Mouse (Mus musculus) heart, postnatal 36 days (tissue): ENCODE measurements around the gene Col23a1. TPM values are rescaled to one million over a fixed set of nuclear protein-coding genes. Genes with fewer than 3 reads are reported as not detected.
A peak's percentile ranks its signal among the peaks of the same experiment; 100 is the strongest.

ENCODE experiments used
- DNase-seq, 2 experiments: peaks; one replicate each; pipeline ENCODE4 v3.0.0; 2021 to 2022
- intact Hi-C: fragments of 180-260 bp; cut with DNase I; formaldehyde crosslinking; loops from one replicate; pipeline ENCODE4 v1.15.1; 2025
- total RNA-seq, 2 experiments: library from RNA; stranded (reverse); gene quantifications; 2 replicates each; pipeline ENCODE4 v1.2.3; 2021

Col23a1 gene
- total RNA-seq: 1 to 10 TPM; 1.3 to 1.4 TPM

GRCm38 (mm10) chr11:51289564-51290041, at the start of gene Col23a1:
Gene Col23a1, plus strand, starts transcription at chr11:51289920.
- peak; percentile 73 to 80 for DNase-seq
- intact Hi-C loops: loop anchor here (1.0 kb wide), 2 partner anchors 158 to 245 kb away; no protein-coding TSS in a partner anchor

GRCm38 (mm10) chr11:51242897-51243296, 46.8 kb upstream of the Col23a1 start:
- intact Hi-C loops: no loop called here
- no peak for DNase-seq

DNA sequence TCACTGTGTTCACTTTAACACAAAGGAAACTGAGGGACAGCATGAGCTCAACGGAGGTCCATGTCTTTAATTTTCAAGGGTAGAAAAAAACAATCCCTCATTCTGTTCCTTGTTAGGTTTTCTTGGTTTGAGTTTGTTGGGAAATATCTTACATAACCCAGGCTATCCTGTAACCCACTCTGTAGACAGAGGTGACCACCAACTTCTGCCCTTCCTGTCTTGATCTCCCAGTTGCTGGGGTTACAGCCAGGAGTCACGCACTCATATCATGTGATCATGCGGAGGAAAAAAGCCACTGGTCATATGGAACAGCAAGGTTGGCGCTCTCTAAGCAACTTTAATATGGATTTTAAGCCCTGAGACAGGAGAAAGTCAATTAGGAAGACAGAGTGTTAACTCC, 32.7 kb upstream of the Col23a1 start:
- intact Hi-C loops: no loop called here
- no peak for DNase-seq

- DNase-seq: no peak
- intact Hi-C loops: loop anchor here (5.0 kb wide), 1 partner anchor 329 kb away; the partner anchor contains the start of gene Zfp354b
Observed at GRCm38 (mm10) chr11:51261680-51262219, 28.0 kb upstream of the Col23a1 start, which contains the start of gene Clk4. Gene Clk4, plus strand, starts transcription at chr11:51261730.

DNA sequence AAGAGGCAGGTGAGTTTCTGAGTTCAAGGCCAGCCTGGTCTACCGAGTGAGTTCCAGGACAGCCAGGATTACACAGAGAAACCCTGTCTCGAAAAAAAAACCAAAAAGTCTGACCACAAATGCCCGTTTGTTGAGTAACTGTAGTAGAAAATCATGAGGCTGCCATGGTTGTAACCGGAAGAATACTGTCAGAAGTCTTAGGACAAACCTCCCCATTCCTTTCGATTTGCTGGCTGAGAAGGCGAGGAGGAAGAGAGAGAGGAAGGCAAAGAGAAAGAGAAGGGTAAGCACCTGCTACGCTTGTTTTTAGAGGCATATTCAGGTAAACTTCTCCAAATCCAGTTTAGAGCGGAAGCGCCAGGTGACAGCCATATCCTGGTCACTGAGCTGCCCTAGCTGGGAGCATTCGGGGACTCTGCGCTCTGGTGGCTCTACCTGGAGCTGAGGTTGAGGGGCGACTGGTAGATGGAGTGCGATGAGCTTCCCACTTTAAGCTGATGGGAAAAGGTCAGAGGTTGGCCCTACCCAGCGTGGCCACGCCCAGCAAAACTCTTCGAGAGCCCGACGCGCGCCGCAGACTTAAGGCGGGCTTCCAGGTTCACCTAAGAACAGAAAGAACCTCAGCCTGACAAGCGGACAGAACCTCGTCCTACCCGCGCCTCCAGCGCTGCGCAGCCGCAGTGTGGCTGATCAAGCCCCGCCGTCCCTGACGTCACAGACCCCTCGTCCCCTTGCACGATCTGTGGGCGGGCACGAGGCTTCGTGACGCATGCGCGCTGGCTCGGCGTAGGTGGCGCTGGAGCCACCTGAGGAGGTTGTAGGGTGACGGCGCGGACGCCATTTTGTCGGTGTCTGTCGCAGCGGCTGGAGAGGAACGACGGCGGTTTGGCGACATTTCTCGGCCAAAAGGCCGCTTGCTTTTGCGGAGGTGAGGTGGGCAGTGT, 27.1 kb upstream of the Col23a1 start, which contains the start of gene BC049762:
BC049762 (minus strand) TSS at position 705 of the 944 bp plus-strand sequence.
- DNase-seq: peak; percentile 99
- intact Hi-C loops: loop anchor here (5.0 kb wide), 1 partner anchor 330 kb away; the partner anchor contains the start of gene Zfp354b

GRCm38 (mm10) chr11:51263286-51263831, 26.4 kb upstream of the Col23a1 start:
- peak in 1 of 2 experiments; percentile 71 for DNase-seq
- intact Hi-C loops: loop anchor here (5.0 kb wide), 1 partner anchor 331 kb away; the partner anchor contains the start of gene Zfp354b

GRCm38 (mm10) chr11:51264352-51264751, 25.4 kb upstream of the Col23a1 start:
- intact Hi-C loops: loop anchor here (5.0 kb wide), 1 partner anchor 332 kb away; the partner anchor contains the start of gene Zfp354b
- peak; percentile 12 to 22 for DNase-seq

GRCm38 (mm10) chr11:51265326-51265725, 24.4 kb upstream of the Col23a1 start:
- DNase-seq: peak in 1 of 2 experiments; percentile 27
- intact Hi-C loops: no loop called here

DNA sequence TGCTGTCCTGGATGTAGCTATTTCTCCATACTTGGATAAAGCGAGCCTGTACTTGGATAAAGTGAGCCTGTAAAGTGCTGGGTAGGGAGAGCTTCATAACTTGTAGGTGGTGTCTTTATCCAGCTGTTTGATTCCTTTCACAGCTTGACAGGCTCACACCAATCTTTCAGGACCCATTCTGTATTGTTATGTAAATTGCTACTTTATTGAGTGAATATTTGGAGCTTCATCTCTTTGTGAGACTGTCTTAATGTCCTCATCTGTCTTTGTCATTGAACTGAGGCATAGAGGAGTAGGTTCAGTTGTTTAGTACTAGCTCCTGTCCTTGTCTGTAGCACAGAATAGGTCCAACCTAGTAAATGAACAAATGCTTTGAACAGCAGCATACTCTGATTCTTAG, 15.3 kb upstream of the Col23a1 start:
- intact Hi-C loops: no loop called here
- DNase-seq: no peak

- DNase-seq: peak; percentile 24 to 41
- intact Hi-C loops: loop anchor here (1.0 kb wide), 1 partner anchor 157 kb away; no protein-coding TSS in a partner anchor
Observed at GRCm38 (mm10) chr11:51290066-51290955, 591 bp downstream of the Col23a1 start.

- no peak for DNase-seq
- intact Hi-C loops: no loop called here
Observed at GRCm38 (mm10) chr11:51293956-51294530, 4.3 kb downstream of the Col23a1 start.

GRCm38 (mm10) chr11:51295742-51296141, 6.0 kb downstream of the Col23a1 start:
- intact Hi-C loops: no loop called here
- DNase-seq: no peak

GRCm38 (mm10) chr11:51298691-51299090, 9.0 kb downstream of the Col23a1 start:
- DNase-seq: no peak
- intact Hi-C loops: no loop called here

GRCm38 (mm10) chr11:51302396-51302795, 12.7 kb downstream of the Col23a1 start:
- DNase-seq: no peak

DNA sequence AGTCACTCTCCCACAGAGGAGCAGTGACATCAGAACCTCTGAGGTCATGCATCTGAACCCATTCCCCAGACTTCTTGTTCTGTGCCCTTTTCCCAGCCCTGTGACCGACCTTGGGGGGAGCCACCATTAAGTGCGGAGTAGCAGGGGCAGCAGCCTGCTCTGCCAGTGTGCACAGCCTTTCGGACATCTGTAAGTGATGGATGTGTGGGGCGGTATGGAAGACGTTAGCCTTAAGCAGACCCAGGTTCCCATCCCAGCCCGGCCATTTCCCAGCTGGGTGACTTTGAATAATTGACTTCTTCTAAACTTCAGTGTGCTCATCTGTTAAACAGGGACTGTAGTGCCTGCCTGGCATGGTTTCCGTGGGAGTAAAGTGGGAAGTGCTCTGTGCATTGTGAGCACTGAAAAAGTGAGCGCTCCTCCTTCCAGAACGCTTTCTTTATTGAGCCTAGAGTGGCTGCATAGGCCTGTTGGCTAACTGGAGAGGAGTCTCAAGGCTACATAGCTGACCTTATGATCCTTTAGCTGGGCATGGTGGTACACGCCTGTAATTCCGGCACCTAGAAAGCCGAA, 14.3 kb downstream of the Col23a1 start:
- intact Hi-C loops: no loop called here
- no peak for DNase-seq

More at GRCm38 (mm10) chr11:51302396-51302795, 12.7 kb downstream of the Col23a1 start:
- intact Hi-C loops: no loop called here

DNA sequence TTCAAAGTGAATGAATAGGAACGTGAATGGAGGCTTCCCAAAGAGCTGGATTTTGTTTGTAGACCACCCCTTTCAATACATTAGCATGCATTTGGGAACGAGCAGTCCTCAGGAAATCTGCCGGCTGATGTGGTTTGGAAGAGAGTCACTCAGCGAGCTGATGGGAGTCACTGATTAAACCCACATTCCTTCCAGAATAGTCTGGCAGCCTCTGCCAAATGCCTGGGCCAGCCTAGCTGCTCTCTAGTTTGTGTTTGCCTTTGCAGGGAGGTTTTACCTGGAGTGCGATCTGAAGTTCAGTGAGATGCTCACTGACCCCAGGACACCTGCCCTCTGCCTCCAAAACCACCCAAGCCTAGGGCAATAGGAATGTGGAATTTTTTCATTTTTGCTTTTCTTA, 18.6 kb downstream of the Col23a1 start:
- DNase-seq: no peak
- intact Hi-C loops: no loop called here

GRCm38 (mm10) chr11:51311846-51312245, 22.1 kb downstream of the Col23a1 start:
- no peak for DNase-seq
- intact Hi-C loops: no loop called here

GRCm38 (mm10) chr11:51315991-51316810, 26.5 kb downstream of the Col23a1 start:
- intact Hi-C loops: no loop called here
- DNase-seq: no peak
